Mouse (Mus musculus) stomach, postnatal 0 days (tissue): ENCODE measurements at regions not wholly inside any gene's neighbourhood (a gene's known extent, or its start where the extent isn't known, plus 50 kb on each side); places are given as distances from the start of the nearest gene placed in this dataset.

Experiments used
- CTCF ChIP-seq: IDR thresholded peaks from 2 replicates; pipeline ENCODE4 v1.5.1; 2016; ENCODE audit warnings: antibody characterized with exemption, low read depth, mild to moderate bottlenecking, moderate library complexity
- EP300 ChIP-seq: optimal IDR thresholded peaks from 2 replicates; pipeline ENCODE3; 2016; ENCODE audit warnings: antibody characterized with exemption

- no peak for TF ChIP-seq CTCF
- TF ChIP-seq EP300 = no peak
Measured at GRCm38 (mm10) chr2:166261799-166262198, 106.3 kb upstream of the Sulf2 start.
